Mouse (Mus musculus) embryonic facial prominence, embryonic 14.5 days (tissue): Measurements from ENCODE around the gene Shisa6. TPM values are rescaled to one million over a fixed set of nuclear protein-coding genes. Genes with fewer than 3 reads are reported as not detected.

Experiments used
- ATAC-seq: fragments of 200-750 bp; cut with Nextera tagmentation; 2 replicates; pipeline ENCODE4 v1.8.0; 2017; ENCODE audit warnings: low read depth, moderate number of reproducible peaks, moderate TSS enrichment
- DNase-seq: peaks from one replicate; pipeline ENCODE4 v3.0.0-alpha.2; 2015; ENCODE audit warnings: low spot score
- H3K27ac ChIP-seq: fragments of 300-500 bp; sonication (generic); replicated peaks from 2 replicates; pipeline ENCODE4 v1.5.1; 2014; ENCODE audit warnings: low read depth, mild to moderate bottlenecking, low read length, moderate library complexity
- H3K27me3 ChIP-seq: fragments of 300-500 bp; sonication (generic); replicated peaks from 2 replicates; pipeline ENCODE4 v1.6.1; 2014; ENCODE audit warnings: low read length; ENCODE audit not compliant: control insufficient read depth, insufficient read depth
- H3K36me3 ChIP-seq: fragments of 300-500 bp; sonication (generic); 2 replicates; pipeline ENCODE4 v1.6.1; 2014; ENCODE audit warnings: low read length, mixed read lengths; ENCODE audit not compliant: control insufficient read depth, insufficient read depth
- H3K4me1 ChIP-seq: fragments of 300-500 bp; sonication (generic); 2 replicates; pipeline ENCODE4 v1.6.1; 2014; ENCODE audit warnings: antibody characterized with exemption, low read length; ENCODE audit not compliant: control insufficient read depth, insufficient read depth
- H3K4me2 ChIP-seq: fragments of 300-500 bp; sonication (generic); 2 replicates; pipeline ENCODE4 v1.6.1; 2014; ENCODE audit warnings: low read depth, mild to moderate bottlenecking, low read length, moderate library complexity, mixed read lengths
- H3K4me3 ChIP-seq: fragments of 300-500 bp; sonication (generic); 2 replicates; pipeline ENCODE4 v1.5.1; 2014; ENCODE audit warnings: low read depth, mild to moderate bottlenecking, low read length
- H3K9ac ChIP-seq: fragments of 300-500 bp; sonication (generic); 2 replicates; pipeline ENCODE4 v1.6.1; 2014; ENCODE audit warnings: low read depth, mild to moderate bottlenecking, low read length, moderate library complexity, mixed read lengths
- H3K9me3 ChIP-seq: fragments of 300-500 bp; sonication (generic); 2 replicates; pipeline ENCODE4 v1.6.1; 2016; ENCODE audit warnings: low read length; ENCODE audit not compliant: control insufficient read depth
- WGBS: fragments of 180-500 bp; shearing (Covaris S2); extraction: QIAGEN DNeasy Blood & Tissue Kit; methylation state at CpG from one replicate; pipeline ENCODE4 v1.1.7; 2014; 5-methylcytosine and 5-hydroxymethylcytosine counted together
- polyA plus RNA-seq: library from polyadenylated mRNA; unstranded; fragments of >200 nt; fragmentation: Nextera tagmentation; extraction: Ambion mirVana; gene quantifications from 2 replicates; pipeline ENCODE4 v1.2.1, GENCODE M21; 2014

Gene Shisa6
- polyA plus RNA-seq, 1 experiment from 2014 or later, result 0.29 TPM

DNA sequence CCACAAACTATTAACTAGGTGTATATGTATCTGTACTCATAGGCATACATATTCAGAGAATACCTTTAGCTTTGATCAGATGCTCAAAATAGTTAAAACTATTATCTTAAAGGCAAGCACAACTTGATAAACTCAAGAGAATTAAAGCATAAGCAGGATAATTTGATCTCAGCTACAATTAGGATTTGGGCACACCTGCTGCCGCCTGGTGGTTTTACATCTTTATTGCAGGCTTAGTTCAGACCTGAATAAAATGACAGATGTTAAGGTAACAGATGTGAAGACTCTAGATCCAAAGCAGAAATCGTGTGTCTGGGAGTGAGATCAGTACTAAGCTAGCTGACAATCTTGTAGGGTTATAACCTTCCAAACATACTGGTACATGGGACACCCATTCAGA is 24.8 kb downstream of the Shisa6 start:
- H3K4me2 ChIP-seq, result no peak overlapping the region
- H3K4me3 ChIP-seq, result no peak overlapping the region
- DNase-seq, result no peak
- no peak overlapping the region for H3K27ac ChIP-seq
- H3K4me1 ChIP-seq, result no peaks in the 10 kb centered on the region
- WGBS, result 55% methylated on average over 2 of the region's 2 CpGs
- H3K9ac ChIP-seq, result no peak overlapping the region
- H3K27me3 ChIP-seq, result no peaks in the 10 kb centered on the region
- no peak for ATAC-seq
- no peaks in the 10 kb centered on the region for H3K9me3 ChIP-seq
- H3K36me3 ChIP-seq, result no peaks in the 10 kb centered on the region

DNA sequence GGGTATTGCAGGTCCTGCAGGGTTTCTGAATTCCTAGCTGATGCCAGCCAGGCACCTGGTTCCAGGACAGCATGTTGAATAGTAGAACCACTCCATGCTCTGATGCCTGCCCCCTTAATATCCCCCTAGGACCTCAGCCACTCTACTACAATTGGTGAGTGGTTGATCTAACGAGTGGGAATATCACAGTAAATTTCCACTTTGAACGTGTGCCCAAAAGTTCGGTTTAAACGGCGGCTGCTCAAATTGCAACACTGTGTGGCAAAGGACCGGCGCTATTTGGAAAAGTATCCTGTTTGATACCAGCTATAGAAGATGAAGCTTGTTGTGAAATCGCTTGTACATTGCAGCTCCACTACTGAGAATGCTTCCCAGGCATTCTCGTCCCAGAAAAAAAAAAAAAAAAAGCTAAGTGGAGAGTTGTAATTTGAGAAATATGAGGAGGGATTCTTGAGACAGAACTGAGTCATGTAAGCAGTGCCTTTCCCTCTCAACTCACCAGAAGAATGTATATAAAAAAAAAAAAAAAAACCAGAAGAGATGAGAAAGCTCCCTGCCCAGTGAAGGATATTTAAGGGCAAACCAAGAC is 26.8 kb downstream of the Shisa6 start:
- no peak overlapping the region for H3K4me2 ChIP-seq
- ATAC-seq (no peak), DNase-seq (peak; percentile 16)
- H3K27ac ChIP-seq, result no peak overlapping the region
- no peak overlapping the region for H3K4me3 ChIP-seq
- 51% methylated on average over 9 of the region's 9 CpGs for WGBS
- H3K27me3 ChIP-seq, result no peaks in the 10 kb centered on the region
- H3K9me3 ChIP-seq, result no peaks in the 10 kb centered on the region
- H3K9ac ChIP-seq, result no peak overlapping the region
- no peaks in the 10 kb centered on the region for H3K4me1 ChIP-seq
- no peaks in the 10 kb centered on the region for H3K36me3 ChIP-seq

DNA sequence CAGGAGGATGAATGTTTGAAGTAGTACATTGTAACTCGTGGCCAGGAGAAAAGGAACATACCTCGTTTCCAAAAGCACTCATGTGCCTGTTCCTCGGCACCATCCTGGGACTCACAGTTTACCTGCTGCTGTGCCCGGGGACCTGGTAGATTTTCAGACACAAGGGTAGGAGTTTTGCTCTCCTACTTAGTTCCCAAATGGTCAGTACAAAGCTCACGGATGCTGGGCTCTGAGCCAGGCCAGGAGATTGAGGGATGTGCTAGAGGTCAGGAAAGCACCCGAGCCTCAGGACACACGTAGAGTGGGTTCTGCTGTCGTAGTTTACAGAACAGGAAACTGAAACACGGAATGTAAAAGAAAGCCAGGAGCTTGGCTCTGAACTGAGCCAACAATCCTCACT is 29.5 kb downstream of the Shisa6 start:
- Histone ChIP-seq H3K4me3 (no peak overlapping the region), H3K27ac (no peak overlapping the region), H3K36me3 (no peaks in the 10 kb centered on the region), H3K9me3 (no peaks in the 10 kb centered on the region), H3K4me2 (no peak overlapping the region), H3K27me3 (no peaks in the 10 kb centered on the region), H3K9ac (no peak overlapping the region), H3K4me1 (no peaks in the 10 kb centered on the region)
- DNase-seq, result no peak
- no peak for ATAC-seq
- 73% methylated on average over 9 of the region's 9 CpGs for WGBS

DNA sequence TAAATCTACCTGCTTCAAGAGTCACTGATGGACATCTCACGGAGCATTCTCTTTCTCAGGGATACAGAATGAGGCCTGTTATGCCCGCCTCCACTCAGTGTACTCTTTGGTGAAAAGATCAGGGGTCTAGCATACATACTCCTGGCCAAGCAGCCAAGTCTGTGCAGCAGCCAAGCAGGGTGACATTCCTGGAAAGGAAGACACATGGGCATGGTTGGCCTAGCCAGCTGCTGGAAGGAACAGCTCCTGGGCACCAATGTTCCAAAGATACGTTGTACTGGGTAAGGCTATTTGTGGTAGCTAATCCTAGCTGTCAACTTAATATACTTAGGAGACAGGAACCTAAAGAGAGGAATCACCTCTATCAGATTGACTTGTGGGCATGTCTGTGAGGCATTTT is 31.4 kb downstream of the Shisa6 start:
- Histone ChIP-seq H3K4me1 (no peaks in the 10 kb centered on the region), H3K9ac (no peak overlapping the region), H3K4me2 (no peak overlapping the region), H3K9me3 (no peaks in the 10 kb centered on the region), H3K27me3 (no peaks in the 10 kb centered on the region), H3K4me3 (no peak overlapping the region), H3K36me3 (no peaks in the 10 kb centered on the region), H3K27ac (no peak overlapping the region)
- WGBS, result 81% methylated on average over 3 of the region's 3 CpGs
- DNase-seq, result no peak
- ATAC-seq, result no peak

DNA sequence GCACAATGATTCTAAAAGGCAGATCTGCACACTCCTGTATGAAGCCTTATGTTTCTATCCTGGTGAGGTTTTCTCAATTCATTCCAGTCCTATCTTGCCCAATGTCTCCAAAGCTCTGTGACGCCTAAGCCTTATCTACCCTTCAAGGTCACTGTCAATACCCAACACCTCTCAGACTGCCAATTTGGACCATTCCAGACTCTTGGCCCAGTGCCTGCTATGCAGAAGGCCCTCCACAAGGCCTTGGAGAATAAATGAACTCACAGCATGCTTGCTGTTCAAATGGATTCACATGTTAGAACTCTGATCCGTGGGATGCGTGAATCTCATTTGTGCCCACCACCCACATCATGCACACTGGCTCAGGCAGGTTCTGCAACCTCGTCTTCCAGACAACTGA is 38.0 kb downstream of the Shisa6 start:
- 77% methylated on average over 4 of the region's 4 CpGs for WGBS
- no peak overlapping the region for H3K9ac ChIP-seq
- H3K4me2 ChIP-seq, result no peak overlapping the region
- H3K9me3 ChIP-seq, result no peaks in the 10 kb centered on the region
- H3K27me3 ChIP-seq, result no peaks in the 10 kb centered on the region
- no peak overlapping the region for H3K4me3 ChIP-seq
- H3K27ac ChIP-seq, result no peak overlapping the region
- H3K4me1 ChIP-seq, result no peaks in the 10 kb centered on the region
- DNase-seq, result no peak
- H3K36me3 ChIP-seq, result no peaks in the 10 kb centered on the region
- ATAC-seq, result no peak

DNA sequence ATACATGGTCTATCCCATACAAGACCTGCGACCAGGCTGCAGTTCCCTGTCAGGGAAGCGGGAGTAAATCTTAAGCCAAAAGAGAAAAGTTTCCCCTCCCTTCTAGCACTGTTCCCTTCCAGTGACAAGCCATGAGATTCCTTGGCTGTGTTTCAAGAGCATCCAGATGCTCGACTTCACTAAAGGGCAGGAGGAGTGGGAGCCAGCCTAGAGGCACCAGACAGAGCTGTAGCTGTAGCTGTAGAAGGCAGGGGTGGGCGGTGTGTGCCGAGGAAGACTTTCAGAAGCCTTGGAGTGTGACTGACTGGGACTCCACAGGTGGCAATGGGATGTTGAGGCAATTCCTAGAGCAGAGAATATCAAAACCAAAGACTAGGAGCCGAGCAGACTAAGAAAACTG is 43.3 kb downstream of the Shisa6 start:
- Histone ChIP-seq H3K4me1 (no peaks in the 10 kb centered on the region), H3K36me3 (no peaks in the 10 kb centered on the region), H3K9ac (no peak overlapping the region), H3K4me2 (no peak overlapping the region), H3K27me3 (no peaks in the 10 kb centered on the region), H3K27ac (no peak overlapping the region), H3K4me3 (no peak overlapping the region), H3K9me3 (no peaks in the 10 kb centered on the region)
- ATAC-seq (no peak), DNase-seq (peak; percentile 41)
- 68% methylated on average over 6 of the region's 6 CpGs for WGBS

DNA sequence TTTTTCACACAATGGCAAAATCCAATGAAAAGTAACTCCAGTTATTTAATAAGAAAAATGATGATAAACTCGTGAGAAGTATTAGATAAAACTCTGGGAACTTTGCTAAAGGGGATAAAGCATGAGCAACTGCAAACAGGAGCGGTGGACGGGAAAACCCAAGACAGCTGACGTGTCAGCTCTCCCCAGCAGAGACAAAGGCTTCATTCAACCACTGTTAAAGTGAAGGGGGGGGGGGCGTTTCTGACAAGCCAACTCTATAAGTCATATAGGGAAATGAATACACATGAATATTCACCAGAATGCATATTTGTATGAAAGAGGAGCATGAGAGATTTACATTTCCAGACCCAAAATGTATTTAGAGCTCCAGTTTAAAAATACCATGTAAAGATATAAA is 83.1 kb downstream of the Shisa6 start:
- DNase-seq (peak; percentile 20), ATAC-seq (no peak)
- H3K9me3 ChIP-seq, result no peaks in the 10 kb centered on the region
- H3K4me1 ChIP-seq, result no peaks in the 10 kb centered on the region
- 18% methylated on average over 5 of the region's 5 CpGs for whole genome bisulfite sequencing
- no peak overlapping the region for H3K4me2 ChIP-seq
- no peaks in the 10 kb centered on the region for H3K27me3 ChIP-seq
- no peak overlapping the region for H3K4me3 ChIP-seq
- no peak overlapping the region for H3K9ac ChIP-seq
- H3K36me3 ChIP-seq, result no peaks in the 10 kb centered on the region
- no peak overlapping the region for H3K27ac ChIP-seq

DNA sequence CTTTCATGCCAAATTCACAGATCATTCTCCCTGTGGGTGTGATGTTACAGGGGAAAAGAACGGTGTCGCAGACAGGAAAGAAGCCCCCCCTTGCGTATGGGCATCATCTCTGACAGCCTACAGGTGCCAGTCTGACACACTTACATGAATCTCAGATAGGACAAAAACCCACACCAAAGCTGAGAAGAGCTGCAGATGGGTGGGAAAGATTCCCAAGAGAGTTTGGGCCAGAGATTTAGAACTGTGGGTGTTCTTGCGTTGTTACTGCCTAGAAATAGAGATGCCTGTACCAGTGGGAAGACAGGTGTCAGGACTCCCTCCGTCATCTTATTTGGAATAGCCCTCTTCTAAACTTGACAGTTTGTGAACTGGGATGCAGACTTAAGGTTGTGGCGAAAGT is 99.6 kb downstream of the Shisa6 start:
- Histone ChIP-seq H3K27ac (no peak overlapping the region), H3K4me2 (no peak overlapping the region), H3K36me3 (no peaks in the 10 kb centered on the region), H3K4me1 (no peaks in the 10 kb centered on the region), H3K9me3 (no peaks in the 10 kb centered on the region), H3K4me3 (no peak overlapping the region), H3K27me3 (no peaks in the 10 kb centered on the region), H3K9ac (no peak overlapping the region)
- ATAC-seq, result no peak
- WGBS, result 90% methylated on average over 6 of the region's 6 CpGs
- no peak for DNase-seq

DNA sequence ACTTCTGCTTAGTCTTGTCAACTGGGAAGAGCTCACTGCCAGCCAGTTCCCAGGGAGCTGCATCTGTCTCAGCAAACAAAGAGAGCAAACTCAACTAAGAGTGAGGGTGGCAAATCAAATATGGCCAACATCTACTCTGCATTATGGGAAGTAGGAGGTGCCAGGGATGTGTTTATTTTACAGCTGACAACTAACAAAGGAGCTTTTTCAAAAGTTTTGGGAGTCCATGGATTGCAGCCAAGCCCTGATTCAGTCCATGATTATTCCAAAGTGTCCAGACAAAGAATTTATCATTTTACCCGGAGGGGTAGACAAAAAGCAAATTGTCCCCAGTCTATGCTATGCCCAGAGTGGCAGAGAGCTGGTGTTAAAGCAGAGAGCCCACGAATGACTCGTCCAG is 107.5 kb downstream of the Shisa6 start:
- H3K9me3 ChIP-seq, result no peaks in the 10 kb centered on the region
- ATAC-seq, result no peak
- no peak overlapping the region for H3K27ac ChIP-seq
- H3K9ac ChIP-seq, result no peak overlapping the region
- no peaks in the 10 kb centered on the region for H3K4me1 ChIP-seq
- no peak overlapping the region for H3K4me3 ChIP-seq
- WGBS, result 69% methylated on average over 3 of the region's 3 CpGs
- no peak for DNase-seq
- no peaks in the 10 kb centered on the region for H3K36me3 ChIP-seq
- no peaks in the 10 kb centered on the region for H3K27me3 ChIP-seq
- no peak overlapping the region for H3K4me2 ChIP-seq
